Mouse (Mus musculus) small intestine, adult 2 months (tissue): ENCODE results near the gene Olfr1496.

Source experiments
- CTCF ChIP-seq: fragments of 200-500 bp; IDR thresholded peaks from 2 replicates; pipeline ENCODE4 v1.5.1; 2012; ENCODE audit warnings: low read depth, mild to moderate bottlenecking, control low read depth, inconsistent platforms, low read length, moderate library complexity, mixed read lengths; ENCODE audit not compliant: insufficient replicate concordance, insufficient read length; ENCODE audit errors: extremely low read depth
- POLR2A ChIP-seq: fragments of 200-500 bp; IDR thresholded peaks from 2 replicates; pipeline ENCODE4 v1.6.1; 2012; ENCODE audit warnings: low read depth, mild to moderate bottlenecking, control low read depth, inconsistent platforms, low read length, moderate library complexity

- TF ChIP-seq CTCF (no peak), POLR2A (no peak)
These were observed 43.2 kb downstream of the Olfr1496 start for GRCm38 (mm10) chr19:13820847-13821246.
